Mouse (Mus musculus) spleen, adult 2 months (tissue): ENCODE results near the gene Vsx1. TPM values are rescaled to one million over a fixed set of nuclear protein-coding genes. Genes with fewer than 3 reads are reported as not detected.
A peak's percentile ranks its signal among the peaks of the same experiment; 100 is the strongest.

Source experiments
- DNase-seq, 2 experiments: peaks; one replicate each; pipeline versions ENCODE4 v3.0.0 to v3.0.0-alpha.2; 2012 to 2021; ENCODE audit warnings: low spot score in 2 of 2, low read depth in 1 of 2
- H3K27ac ChIP-seq: fragments of 200-500 bp; 2 replicates; pipeline ENCODE4 v1.5.1; 2012; ENCODE audit warnings: low read length, inconsistent platforms; ENCODE audit not compliant: insufficient read depth
- H3K27me3 ChIP-seq: fragments of 200-500 bp; 2 replicates; pipeline ENCODE4 v1.6.1; 2012; ENCODE audit warnings: mild to moderate bottlenecking, moderate library complexity, low read length, inconsistent platforms; ENCODE audit not compliant: control insufficient read depth, insufficient read depth
- H3K36me3 ChIP-seq: fragments of 200-500 bp; 2 replicates; pipeline ENCODE4 v1.6.1; 2012; ENCODE audit warnings: mild to moderate bottlenecking, low read length, inconsistent platforms; ENCODE audit not compliant: control insufficient read depth, insufficient read depth
- H3K4me1 ChIP-seq: fragments of 200-500 bp; 2 replicates; pipeline ENCODE4 v1.6.1; 2011; ENCODE audit warnings: inconsistent platforms; ENCODE audit not compliant: control insufficient read depth, insufficient read depth, insufficient read length
- H3K4me3 ChIP-seq: fragments of 200-500 bp; 2 replicates; pipeline ENCODE4 v1.5.1; 2011; ENCODE audit warnings: mild to moderate bottlenecking, inconsistent platforms; ENCODE audit not compliant: insufficient read depth, insufficient read length; ENCODE audit errors: extremely low read depth
- CTCF ChIP-seq: fragments of 200-500 bp; IDR thresholded peaks from 2 replicates; pipeline ENCODE4 v1.5.1; 2011; ENCODE audit warnings: mild to moderate bottlenecking, inconsistent platforms; ENCODE audit not compliant: insufficient read depth, insufficient read length, insufficient replicate concordance; ENCODE audit errors: extremely low read depth
- POLR2A ChIP-seq: fragments of 200-500 bp; IDR thresholded peaks from 2 replicates; pipeline ENCODE4 v1.6.1; 2011; ENCODE audit warnings: low read depth, low read length, inconsistent platforms
- WGBS: fragments of 180-500 bp; shearing (Covaris S2); methylation state at CpG from one replicate; pipeline ENCODE4 v1.1.7; 2018; 5-methylcytosine and 5-hydroxymethylcytosine counted together
- polyA plus RNA-seq: library from polyadenylated mRNA; depleted of rRNA; stranded (reverse); fragments of >200 nt; gene quantifications from 2 replicates; pipeline ENCODE4 v1.2.3, GENCODE M21; 2012

The Vsx1 gene
- polyA plus RNA-seq, 1 experiment: not detected

DNA sequence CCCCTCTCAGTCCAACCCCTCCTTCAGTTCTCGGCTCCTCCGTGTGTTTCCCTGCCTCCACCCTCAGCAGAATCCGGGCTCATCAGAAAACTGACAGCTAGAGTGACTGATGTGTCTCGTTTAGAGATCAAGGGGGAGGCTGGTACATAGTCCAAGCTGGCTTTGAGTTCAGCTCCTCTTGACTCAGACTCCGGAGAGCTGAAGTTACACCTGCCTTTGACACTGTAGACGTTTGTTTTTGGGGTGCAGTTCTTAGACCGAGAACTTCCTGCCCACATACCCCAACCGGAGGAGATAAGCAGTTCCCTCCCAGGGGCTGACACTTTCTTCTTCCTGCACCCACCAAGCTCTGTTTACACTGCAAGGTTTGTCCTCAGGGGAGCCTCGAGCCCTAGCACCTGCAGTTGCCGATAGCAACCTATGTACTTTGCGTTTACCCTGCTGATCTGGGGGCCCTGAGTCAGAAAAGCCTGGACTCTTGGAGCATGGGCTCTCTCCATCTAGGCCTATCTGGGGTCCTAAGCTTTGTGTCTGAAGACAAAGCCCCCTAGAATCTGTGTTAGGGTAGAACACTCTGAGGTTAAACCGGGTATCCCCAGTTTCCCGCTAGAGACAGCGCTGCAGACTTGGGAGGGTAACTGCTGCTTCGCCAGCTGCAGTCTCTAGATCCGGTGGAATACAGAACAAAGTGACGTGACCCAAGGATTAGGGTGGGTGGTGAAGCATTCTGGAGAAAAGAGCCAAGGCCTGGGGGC is 21.9 kb downstream of the Vsx1 start:
- peak; percentile 67 to 77 for DNase-seq
- H3K4me1 ChIP-seq: peaks cover 42% of the 10 kb centered on the region; the same call in 1 of the 2 replicates

DNA sequence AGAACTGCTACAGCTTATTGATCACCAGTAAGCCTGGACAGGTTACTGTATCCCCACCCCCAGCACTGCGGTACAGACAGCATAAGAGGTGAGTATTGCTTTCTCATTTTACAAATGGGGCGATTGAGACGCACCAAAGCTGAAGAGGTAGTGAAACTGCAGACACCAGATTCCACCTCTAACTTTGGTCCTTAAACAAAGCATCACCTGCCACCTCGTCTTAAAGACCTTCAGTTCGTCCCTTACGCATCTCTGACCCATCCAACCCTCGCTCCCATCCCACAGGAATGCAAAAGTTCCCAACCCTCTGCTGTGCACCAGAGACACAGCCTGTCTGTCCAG is 22.5 kb downstream of the Vsx1 start:
- TF ChIP-seq POLR2A (no peak), CTCF (no peak)
- no peaks in the 10 kb centered on the region for H3K27me3 ChIP-seq
- peak in 1 of 2 experiments; percentile 36 for DNase-seq
- peak overlapping the region; percentile 90 for H3K4me3 ChIP-seq
- no peaks in the 10 kb centered on the region for H3K36me3 ChIP-seq
- peaks cover 38% of the 10 kb centered on the region; the same call in 1 of the 2 replicates for H3K4me1 ChIP-seq
- peak overlapping the region; percentile 97 for H3K27ac ChIP-seq
- 13% methylated on average over 7 of the region's 7 CpGs for WGBS

More for the DNA sequence above, 21.9 kb downstream of the Vsx1 start:
- no peaks in the 10 kb centered on the region for H3K36me3 ChIP-seq
- H3K4me3 ChIP-seq: peak overlapping the region; percentile 90
- TF ChIP-seq POLR2A (peak; percentile 17; the same call in 1 of the 2 replicates), CTCF (no peak)
- H3K27me3 ChIP-seq: no peaks in the 10 kb centered on the region
- WGBS: 2% methylated on average over 17 of the region's 17 CpGs
- H3K27ac ChIP-seq: peak overlapping the region; percentile 97

DNA sequence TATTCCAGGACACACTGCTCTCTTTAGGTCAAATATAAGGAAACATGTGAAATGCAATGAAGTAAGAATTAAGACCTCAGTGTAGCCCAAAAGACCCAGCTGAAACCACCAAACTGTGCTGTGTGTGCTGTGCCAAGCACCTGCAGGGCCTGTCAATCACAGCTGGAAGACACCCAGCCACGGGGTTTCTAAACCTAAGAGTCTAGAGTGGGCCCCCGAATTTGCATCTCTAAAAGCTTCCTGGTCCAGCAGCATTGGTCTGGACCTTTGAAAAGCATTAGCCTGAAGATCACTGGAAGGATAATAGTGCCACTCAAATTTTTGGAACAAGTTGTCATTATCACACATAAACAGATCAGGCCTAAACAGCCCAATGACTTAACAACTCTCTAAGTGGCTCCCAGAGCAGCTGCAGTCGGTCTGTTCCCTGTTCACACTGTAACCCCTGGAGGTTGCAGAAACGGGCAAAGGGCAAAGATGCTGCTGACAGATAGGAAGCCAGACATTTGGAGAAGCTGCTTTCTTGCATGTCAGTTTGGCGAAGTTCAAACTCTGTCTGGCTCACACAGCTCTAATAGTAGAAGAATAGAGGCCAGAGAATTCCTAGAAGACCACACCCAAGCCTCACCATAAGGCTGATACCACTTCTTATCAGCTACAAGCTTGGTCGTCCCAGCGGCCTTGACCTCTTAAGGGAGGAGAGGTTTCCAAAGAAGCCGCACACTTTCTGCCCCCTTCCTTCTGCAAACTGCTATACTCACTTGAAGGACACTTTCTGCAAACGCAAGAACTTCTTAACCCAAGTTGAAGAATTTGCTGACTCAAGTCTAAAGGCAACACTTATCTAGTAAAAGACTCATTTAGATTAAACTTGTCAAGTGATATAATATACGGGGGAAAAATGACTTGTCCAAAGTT is 23.4 kb downstream of the Vsx1 start:
- Histone ChIP-seq H3K4me3 (no peak overlapping the region), H3K27me3 (no peaks in the 10 kb centered on the region), H3K4me1 (peaks cover 29% of the 10 kb centered on the region; the same call in 1 of the 2 replicates), H3K36me3 (no peaks in the 10 kb centered on the region), H3K27ac (peak overlapping the region; percentile 24; the same call in 1 of the 2 replicates)
- DNase-seq: peak in 1 of 2 experiments; percentile 26
- TF ChIP-seq POLR2A (no peak), CTCF (no peak)
- 27% methylated on average over 10 of the region's 10 CpGs for WGBS

- peaks cover 23% of the 10 kb centered on the region; the same call in 1 of the 2 replicates for H3K4me1 ChIP-seq
- H3K27ac ChIP-seq: no peak overlapping the region; the same call in 1 of the 2 replicates
- 0 out of 2 replicates have a peak, but pooled peaks cover 2% of the 10 kb centered on the region for H3K36me3 ChIP-seq
- no peak overlapping the region for H3K4me3 ChIP-seq
- DNase-seq: no peak
- TF ChIP-seq POLR2A (no peak), CTCF (no peak)
- H3K27me3 ChIP-seq: no peaks in the 10 kb centered on the region
- 67% methylated on average over 2 of the region's 2 CpGs for whole genome bisulfite sequencing
These were observed 24.2 kb downstream of the Vsx1 start for GRCm38 (mm10) chr2:150665006-150665405.

- Histone ChIP-seq H3K4me3 (no peak overlapping the region), H3K36me3 (peaks cover 5% of the 10 kb centered on the region; the same call in 1 of the 2 replicates), H3K27ac (no peak overlapping the region), H3K4me1 (peaks cover 20% of the 10 kb centered on the region; the same call in 1 of the 2 replicates), H3K27me3 (no peaks in the 10 kb centered on the region)
- DNase-seq: no peak
- 91% methylated on average over 5 of the region's 5 CpGs for WGBS
- TF ChIP-seq POLR2A (no peak), CTCF (no peak)
These were observed 24.8 kb downstream of the Vsx1 start for GRCm38 (mm10) chr2:150664152-150664920.

DNA sequence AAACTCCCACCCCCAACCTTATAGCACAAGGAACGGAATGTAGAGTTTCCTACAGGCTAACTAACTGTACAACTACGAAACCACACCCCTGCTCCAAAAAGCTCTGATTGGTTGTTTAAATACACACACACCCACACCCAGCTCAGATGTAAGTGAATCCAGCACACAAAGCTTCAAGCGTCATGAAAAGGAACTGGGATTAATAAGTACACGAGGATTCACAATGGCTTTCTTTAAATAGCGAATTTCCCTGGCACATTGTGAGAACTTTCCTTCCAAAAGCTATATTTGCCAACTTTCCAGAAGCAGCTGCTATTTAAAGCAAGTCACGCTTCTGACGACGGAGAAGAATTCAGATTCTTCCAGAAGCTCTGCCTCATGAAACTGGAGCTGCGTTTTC is 25.9 kb downstream of the Vsx1 start:
- peaks cover 11% of the 10 kb centered on the region; the same call in 1 of the 2 replicates for H3K4me1 ChIP-seq
- no peak for DNase-seq
- TF ChIP-seq POLR2A: no peak
- TF ChIP-seq CTCF: no peak
- WGBS: 91% methylated on average over 9 of the region's 9 CpGs
- H3K27ac ChIP-seq: no peak overlapping the region
- H3K27me3 ChIP-seq: no peaks in the 10 kb centered on the region
- H3K36me3 ChIP-seq: peaks cover 10% of the 10 kb centered on the region
- no peak overlapping the region for H3K4me3 ChIP-seq
